Mouse (Mus musculus) olfactory bulb, adult 2 months (tissue): ENCODE measurements around the gene Strbp. TPM values are rescaled to one million over a fixed set of nuclear protein-coding genes. Genes with fewer than 3 reads are reported as not detected.

Experiments
- H3K27ac ChIP-seq: fragments of 200-500 bp; 2 replicates; pipeline ENCODE4 v1.5.1; 2012; ENCODE audit warnings: low read depth, low read length; ENCODE audit not compliant: insufficient read depth
- H3K4me1 ChIP-seq: fragments of 200-500 bp; 2 replicates; pipeline ENCODE4 v1.6.1; 2012; ENCODE audit warnings: low read length; ENCODE audit not compliant: control insufficient read depth, insufficient read depth
- H3K4me3 ChIP-seq: fragments of 200-500 bp; 2 replicates; pipeline ENCODE4 v1.5.1; 2012; ENCODE audit warnings: mild to moderate bottlenecking, low read depth, low read length, moderate library complexity; ENCODE audit not compliant: insufficient read depth
- CTCF ChIP-seq: fragments of 200-500 bp; IDR thresholded peaks from 2 replicates; pipeline ENCODE4 v1.5.1; 2012; ENCODE audit warnings: low read depth, mild to moderate bottlenecking, low read length, moderate library complexity; ENCODE audit not compliant: insufficient read depth
- POLR2A ChIP-seq: fragments of 200-500 bp; IDR thresholded peaks from 2 replicates; pipeline ENCODE4 v1.6.1; 2012; ENCODE audit warnings: mild to moderate bottlenecking, low read depth, low read length, moderate library complexity; ENCODE audit not compliant: insufficient read depth
- WGBS: fragments of 180-500 bp; shearing (Covaris S2); methylation state at CpG from one replicate; pipeline ENCODE4 v1.1.7; 2018; 5-methylcytosine and 5-hydroxymethylcytosine counted together
- polyA plus RNA-seq: library from polyadenylated mRNA; stranded (reverse); fragments of >200 nt; gene quantifications from 2 replicates; pipeline ENCODE4 v1.2.4, GENCODE M21; 2012; ENCODE audit warnings: low replicate concordance; ENCODE audit not compliant: missing spikeins, insufficient read depth, insufficient read length

Strbp gene
- polyA plus RNA-seq, result 256 and 584 TPM in 2 replicates

GRCm38 (mm10) chr2:37703230-37703954 is at the start of gene Strbp:
Strbp (minus strand) TSS chr2:37703859.
- Histone ChIP-seq H3K4me3 (peak within 1 kb of the TSS; percentile 93), H3K27ac (peak within 1 kb of the TSS; percentile 91), H3K4me1 (0 out of 2 replicates have a peak, but pooled peaks cover 2% of the 10 kb centered on the region)
- TF ChIP-seq POLR2A (peak; percentile 83), CTCF (no peak)
- WGBS, result 7% methylated on average over 98 of the region's 98 CpGs

- no peak overlapping the region for H3K27ac ChIP-seq
- TF ChIP-seq CTCF, result no peak
- no peak for TF ChIP-seq POLR2A
- 98% methylated on average over 1 of the region's 1 CpGs for WGBS
- H3K4me3 ChIP-seq, result no peak overlapping the region
- peaks cover 17% of the 10 kb centered on the region for H3K4me1 ChIP-seq
Measured at GRCm38 (mm10) chr2:37751114-37751513, 47.5 kb upstream of the Strbp start.

GRCm38 (mm10) chr2:37749323-37749722 is 45.7 kb upstream of the Strbp start:
- WGBS, result 80% methylated on average over 6 of the region's 6 CpGs
- TF ChIP-seq POLR2A, result no peak
- no peak for TF ChIP-seq CTCF
- no peak overlapping the region for H3K27ac ChIP-seq
- peaks cover 15% of the 10 kb centered on the region for H3K4me1 ChIP-seq
- no peak overlapping the region for H3K4me3 ChIP-seq

- TF ChIP-seq CTCF (no peak), POLR2A (no peak)
- WGBS, result 66% methylated on average over 10 of the region's 10 CpGs
- H3K4me1 ChIP-seq, result peaks cover 15% of the 10 kb centered on the region
- no peak overlapping the region for H3K27ac ChIP-seq
- no peak overlapping the region for H3K4me3 ChIP-seq
Measured at GRCm38 (mm10) chr2:37748442-37749066, 44.9 kb upstream of the Strbp start.

GRCm38 (mm10) chr2:37747909-37748308 is 44.2 kb upstream of the Strbp start:
- Histone ChIP-seq H3K27ac (no peak overlapping the region), H3K4me3 (no peak overlapping the region), H3K4me1 (peaks cover 15% of the 10 kb centered on the region)
- TF ChIP-seq POLR2A (no peak), CTCF (no peak)
- WGBS, result 80% methylated on average over 2 of the region's 2 CpGs

GRCm38 (mm10) chr2:37746293-37747049 is 42.8 kb upstream of the Strbp start:
- Histone ChIP-seq H3K4me1 (peaks cover 19% of the 10 kb centered on the region), H3K4me3 (no peak overlapping the region), H3K27ac (no peak overlapping the region)
- TF ChIP-seq POLR2A (no peak), CTCF (no peak)
- 95% methylated on average over 5 of the region's 5 CpGs for WGBS

- TF ChIP-seq POLR2A (no peak), CTCF (no peak)
- Histone ChIP-seq H3K27ac (no peak overlapping the region), H3K4me1 (peaks cover 19% of the 10 kb centered on the region), H3K4me3 (no peak overlapping the region)
- WGBS, result 63% methylated on average over 10 of the region's 10 CpGs
Measured at GRCm38 (mm10) chr2:37744773-37745395, 41.2 kb upstream of the Strbp start.

GRCm38 (mm10) chr2:37741806-37742554 is 38.3 kb upstream of the Strbp start:
- Histone ChIP-seq H3K27ac (no peak overlapping the region), H3K4me3 (no peak overlapping the region), H3K4me1 (peaks cover 9% of the 10 kb centered on the region; the same call in 1 of the 2 replicates)
- TF ChIP-seq POLR2A (no peak), CTCF (no peak)
- 65% methylated on average over 20 of the region's 20 CpGs for WGBS
